Mouse (Mus musculus) kidney, adult 2 months (tissue): Measurements from ENCODE around the gene Gaa.

Experiments used
- CTCF ChIP-seq: fragments of 200-500 bp; conservative IDR thresholded peaks from 2 replicates; pipeline ENCODE4 v1.5.1; 2011; ENCODE audit warnings: low read depth, mild to moderate bottlenecking, control low read depth, low read length, moderate library complexity, mixed read lengths; ENCODE audit not compliant: insufficient read depth, insufficient read length
- POLR2A ChIP-seq: fragments of 200-500 bp; IDR thresholded peaks from one replicate; pipeline ENCODE4 v1.6.1; 2011; ENCODE audit warnings: low read depth, low read length, control low read depth

- TF ChIP-seq CTCF: no peak
- TF ChIP-seq POLR2A: no peak
These were observed 62.9 kb downstream of the Gaa start for GRCm38 (mm10) chr11:119330592-119330991.
